Mouse (Mus musculus) ovary, adult 2 months (tissue): Measurements from ENCODE around the gene Pkd2. TPM values are rescaled to one million over a fixed set of nuclear protein-coding genes. Genes with fewer than 3 reads are reported as not detected.

Source experiments
- polyA plus RNA-seq: library from polyadenylated mRNA; depleted of rRNA; stranded (reverse); fragments of >200 nt; gene quantifications from 2 replicates; pipeline ENCODE4 v1.2.3, GENCODE M21; 2012; rRNA removed

Pkd2 gene
- 39.8 and 58.6 TPM in 2 replicates for polyA plus RNA-seq

GRCm38 (mm10) chr5:104458832-104459705 is at the start of gene Pkd2:
TSS of gene Pkd2 (plus strand) at chr5:104459450.

DNA sequence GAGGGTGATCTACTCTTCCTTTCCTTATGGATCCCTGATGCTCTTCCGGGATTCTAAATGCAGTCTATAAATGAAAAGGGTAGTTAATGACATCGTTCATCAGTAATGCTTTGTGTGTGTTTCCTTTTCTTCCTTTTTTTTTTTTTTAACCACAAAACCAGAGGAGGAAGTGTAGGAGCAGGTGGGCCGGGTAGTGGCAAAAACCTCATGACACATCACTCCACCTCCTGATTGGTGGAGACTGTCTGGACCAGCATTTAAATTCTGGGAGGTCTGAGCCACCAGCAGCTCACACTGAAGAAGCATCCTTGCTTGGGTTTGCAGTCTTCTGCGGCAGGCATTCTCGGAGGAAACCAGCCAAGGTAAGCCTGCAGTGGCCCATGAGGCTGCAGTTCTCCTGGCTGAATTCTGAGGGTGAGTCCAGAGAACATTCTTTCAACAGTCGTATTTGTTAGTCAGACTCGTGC is 24.4 kb upstream of the Pkd2 start, which contains the start of gene Spp1:
Spp1 (plus strand) TSS at position 284 of the 467 bp plus-strand sequence.

DNA sequence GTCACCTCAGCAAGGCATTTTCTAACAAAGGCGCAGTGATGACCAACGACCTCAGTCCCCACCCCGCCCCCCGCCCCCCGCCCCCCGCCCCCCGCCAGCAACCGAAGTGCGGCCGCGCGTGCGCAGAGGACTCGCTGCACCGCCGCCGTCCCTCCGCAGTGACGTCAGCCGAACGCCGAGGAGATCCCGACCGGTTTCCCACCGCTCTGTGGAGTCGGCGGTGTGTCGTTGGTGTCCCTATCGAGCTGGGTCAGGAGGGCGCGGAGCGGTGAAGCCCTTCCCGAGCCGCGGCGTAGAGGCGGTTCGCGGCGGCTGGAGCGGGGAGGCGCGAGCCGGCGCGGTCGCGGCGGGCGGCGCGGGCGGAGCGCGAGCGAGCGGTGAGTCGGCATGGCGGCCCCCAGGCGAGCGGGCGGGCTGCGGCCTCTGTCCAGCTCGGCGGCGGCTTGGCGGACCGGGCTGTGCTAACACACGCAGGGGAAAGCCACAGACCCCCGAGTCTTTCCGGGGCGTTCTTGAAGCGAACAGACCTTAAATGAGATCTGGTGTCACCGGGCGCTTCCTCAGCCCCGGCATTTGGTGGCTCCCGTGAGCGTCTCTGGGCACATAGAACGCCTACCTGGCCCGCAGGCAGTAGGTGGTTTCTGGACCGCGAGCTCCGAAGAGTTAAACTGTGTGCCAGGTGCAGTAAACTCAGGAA is 49.1 kb downstream of the Pkd2 start, which contains the start of gene BC005561:
BC005561 (plus strand) TSS at position 158 of the 697 bp plus-strand sequence.

Other genes starting within 250 kb of the Pkd2 start
- not detected in 2 replicates for gene Ibsp, start 160.3 kb upstream of the Pkd2 start, polyA plus RNA-seq
- not detected in 2 replicates for gene Mepe, start 134.1 kb upstream of the Pkd2 start, polyA plus RNA-seq
- gene Spp1, start 24.3 kb upstream of the Pkd2 start, polyA plus RNA-seq = 27.6 and 36.6 TPM in 2 replicates
- 1.6 and 2.0 TPM in 2 replicates for gene BC005561, start 48.9 kb downstream of the Pkd2 start, polyA plus RNA-seq